Mouse (Mus musculus) layer of hippocampus, adult 2 months (tissue): ENCODE measurements around the gene Rps27rt. TPM values are rescaled to one million over a fixed set of nuclear protein-coding genes. Genes with fewer than 3 reads are reported as not detected.
"Not testable (repeated sequence)": the region's sequence is repeated elsewhere in the genome, so short reads cannot be mapped to it uniquely, and the experiment has no call there.

Experiments used
- DNase-seq, 2 experiments: peaks; one replicate each; pipeline ENCODE4 v3.0.0; 2022; ENCODE audit warnings: low spot score in 2 of 2
- H3K27ac ChIP-seq: fragments of 200-600 bp; 2 replicates; pipeline ENCODE4 v1.8.1; 2022
- H3K4me3 ChIP-seq: fragments of 200-600 bp; 2 replicates; pipeline ENCODE4 v1.8.1; 2022; ENCODE audit warnings: mild to moderate bottlenecking
- CTCF ChIP-seq: fragments of 200-600 bp; conservative IDR thresholded peaks from 2 replicates; pipeline ENCODE4 v1.8.1; 2022; ENCODE audit warnings: antibody characterized with exemption, mild to moderate bottlenecking, moderate library complexity
- total RNA-seq, 2 experiments: library from RNA; stranded (reverse); gene quantifications; 2 replicates each; pipeline ENCODE4 v1.2.3; 2021

Rps27rt gene
- total RNA-seq, 2 experiments from 2014 or later, result 25.5 to 28.0 TPM

GRCm38 (mm10) chr9:114977461-114978280 is 4.9 kb downstream of the Rps27rt start:
- H3K4me3 ChIP-seq, result peak overlapping the region; percentile 82
- peak; percentile 30 to 32 for DNase-seq
- TF ChIP-seq CTCF, result no peak
- peak overlapping the region; percentile 96 for H3K27ac ChIP-seq

- DNase-seq, H3K4me3 ChIP-seq, H3K27ac ChIP-seq: not testable (repeated sequence)
Measured at GRCm38 (mm10) chr9:114966286-114966685, 16.3 kb downstream of the Rps27rt start.

- H3K27ac ChIP-seq, result no peak overlapping the region
- no peak for TF ChIP-seq CTCF
- no peak for DNase-seq
- H3K4me3 ChIP-seq, result no peak overlapping the region
Measured at GRCm38 (mm10) chr9:114964093-114964492, 18.4 kb downstream of the Rps27rt start.

GRCm38 (mm10) chr9:114960844-114961243 is 21.7 kb downstream of the Rps27rt start:
- H3K27ac ChIP-seq, result no peak overlapping the region
- H3K4me3 ChIP-seq, result no peak overlapping the region
- DNase-seq, result no peak
- TF ChIP-seq CTCF, result no peak

- Histone ChIP-seq H3K27ac (no peak overlapping the region), H3K4me3 (no peak overlapping the region)
- no peak for DNase-seq
- TF ChIP-seq CTCF, result no peak
Measured at GRCm38 (mm10) chr9:114960043-114960789, 22.3 kb downstream of the Rps27rt start.

GRCm38 (mm10) chr9:114956945-114957344 is 25.6 kb downstream of the Rps27rt start:
- peak; percentile 86 for TF ChIP-seq CTCF
- H3K4me3 ChIP-seq, result no peak overlapping the region
- no peak for DNase-seq
- H3K27ac ChIP-seq, result no peak overlapping the region

GRCm38 (mm10) chr9:114955340-114955739 is 27.2 kb downstream of the Rps27rt start:
- DNase-seq, result no peak
- Histone ChIP-seq H3K4me3 (no peak overlapping the region), H3K27ac (no peak overlapping the region)
- no peak for TF ChIP-seq CTCF

- TF ChIP-seq CTCF, result peak; percentile 71
- H3K4me3 ChIP-seq, result no peak overlapping the region
- H3K27ac ChIP-seq, result no peak overlapping the region
- DNase-seq, result no peak
Measured at GRCm38 (mm10) chr9:114952866-114953265, 29.7 kb downstream of the Rps27rt start.

- no peak overlapping the region for H3K27ac ChIP-seq
- TF ChIP-seq CTCF, result no peak
- no peak overlapping the region for H3K4me3 ChIP-seq
- DNase-seq, result no peak
Measured at GRCm38 (mm10) chr9:114948395-114948794, 34.1 kb downstream of the Rps27rt start.

GRCm38 (mm10) chr9:114945576-114945975 is 37.0 kb downstream of the Rps27rt start:
- TF ChIP-seq CTCF, result peak; percentile 37
- DNase-seq, result no peak
- H3K27ac ChIP-seq, result no peak overlapping the region
- no peak overlapping the region for H3K4me3 ChIP-seq

- DNase-seq, result no peak
- no peak for TF ChIP-seq CTCF
- no peak overlapping the region for H3K4me3 ChIP-seq
Measured at GRCm38 (mm10) chr9:114944642-114945041, 37.9 kb downstream of the Rps27rt start.

GRCm38 (mm10) chr9:114936687-114937086 is 45.9 kb downstream of the Rps27rt start:
- H3K27ac ChIP-seq, result no peak overlapping the region
- no peak for DNase-seq
- TF ChIP-seq CTCF, result 0 out of 2 replicates have a peak, but pooled peaks have one; percentile 6
- H3K4me3 ChIP-seq, result no peak overlapping the region

More at GRCm38 (mm10) chr9:114944642-114945041, 37.9 kb downstream of the Rps27rt start:
- H3K27ac ChIP-seq, result no peak overlapping the region

GRCm38 (mm10) chr9:114935321-114935720 is 47.2 kb downstream of the Rps27rt start:
- no peak for DNase-seq
- no peak for TF ChIP-seq CTCF
- Histone ChIP-seq H3K27ac (no peak overlapping the region), H3K4me3 (no peak overlapping the region)
